Mouse (Mus musculus) stomach, embryonic 16.5 days (tissue): ENCODE data around the gene Gsto2. TPM values are rescaled to one million over a fixed set of nuclear protein-coding genes. Genes with fewer than 3 reads are reported as not detected.
A peak's percentile ranks its signal among the peaks of the same experiment; 100 is the strongest.

Experiments used
- ATAC-seq: fragments of 200-750 bp; cut with Nextera tagmentation; 2 replicates; pipeline ENCODE4 v1.8.0; 2017; ENCODE audit warnings: moderate number of reproducible peaks, moderate TSS enrichment; ENCODE audit not compliant: insufficient read depth, low FRiP score
- H3K27ac ChIP-seq: fragments of 300-500 bp; sonication (generic); 2 replicates; pipeline ENCODE4 v1.5.1; 2014; ENCODE audit warnings: low read length
- H3K27me3 ChIP-seq: fragments of 300-500 bp; sonication (generic); 2 replicates; pipeline ENCODE4 v1.6.1; 2014; ENCODE audit warnings: low read length, control low read depth, mixed read lengths; ENCODE audit not compliant: control insufficient read depth, insufficient read depth
- H3K36me3 ChIP-seq: fragments of 300-500 bp; sonication (generic); 2 replicates; pipeline ENCODE4 v1.6.1; 2014; ENCODE audit warnings: low read length; ENCODE audit not compliant: control insufficient read depth, insufficient read depth
- H3K4me1 ChIP-seq: fragments of 300-500 bp; sonication (generic); 2 replicates; pipeline ENCODE4 v1.6.1; 2014; ENCODE audit warnings: low read length, control low read depth, mixed read lengths; ENCODE audit not compliant: control insufficient read depth, insufficient read depth
- H3K4me2 ChIP-seq: fragments of 300-500 bp; sonication (generic); 2 replicates; pipeline ENCODE4 v1.6.1; 2014; ENCODE audit warnings: low read depth, low read length, mixed read lengths
- H3K4me3 ChIP-seq: fragments of 300-500 bp; sonication (generic); replicated peaks from 2 replicates; pipeline ENCODE4 v1.5.1; 2014; ENCODE audit warnings: mild to moderate bottlenecking, low read length
- H3K9ac ChIP-seq: fragments of 300-500 bp; sonication (generic); 2 replicates; pipeline ENCODE4 v1.6.1; 2014; ENCODE audit warnings: low read length
- H3K9me3 ChIP-seq: fragments of 300-500 bp; sonication (generic); replicated peaks from 2 replicates; pipeline ENCODE4 v1.6.1; 2016; ENCODE audit warnings: low read length, control low read depth; ENCODE audit not compliant: control insufficient read depth
- WGBS: fragments of 180-500 bp; shearing (Covaris S2); extraction: QIAGEN DNeasy Blood & Tissue Kit; methylation state at CpG from one replicate; pipeline ENCODE4 v1.1.7; 2014; 5-methylcytosine and 5-hydroxymethylcytosine counted together
- polyA plus RNA-seq: library from polyadenylated mRNA; unstranded; fragments of >200 nt; fragmentation: Nextera tagmentation; extraction: Ambion mirVana; gene quantifications from 2 replicates; pipeline ENCODE4 v1.2.1, GENCODE M21; 2015

The Gsto2 gene
- polyA plus RNA-seq, 1 experiment from 2014 or later = 2.0 TPM

GRCm38 (mm10) chr19:47910751-47911150 is 45.4 kb downstream of the Gsto2 start:
- ATAC-seq = no peak
- Histone ChIP-seq H3K27ac (no peak overlapping the region), H3K9ac (no peak overlapping the region), H3K4me2 (no peak overlapping the region), H3K9me3 (no peaks in the 10 kb centered on the region), H3K4me1 (peaks cover 23% of the 10 kb centered on the region), H3K27me3 (no peaks in the 10 kb centered on the region), H3K36me3 (no peaks in the 10 kb centered on the region), H3K4me3 (no peak overlapping the region)
- WGBS = 83% methylated on average over 4 of the region's 4 CpGs

- no peaks in the 10 kb centered on the region for H3K9me3 ChIP-seq
- H3K9ac ChIP-seq = no peak overlapping the region
- no peaks in the 10 kb centered on the region for H3K36me3 ChIP-seq
- WGBS = 95% methylated on average over 7 of the region's 7 CpGs
- ATAC-seq = no peak
- H3K27ac ChIP-seq = no peak overlapping the region
- no peak overlapping the region for H3K4me3 ChIP-seq
- no peak overlapping the region for H3K4me2 ChIP-seq
- H3K27me3 ChIP-seq = no peaks in the 10 kb centered on the region
- peaks cover 39% of the 10 kb centered on the region for H3K4me1 ChIP-seq
These were observed 48.0 kb downstream of the Gsto2 start for GRCm38 (mm10) chr19:47913344-47913743.

GRCm38 (mm10) chr19:47914191-47914590 is 48.9 kb downstream of the Gsto2 start:
- Histone ChIP-seq H3K4me3 (no peak overlapping the region), H3K4me2 (no peak overlapping the region), H3K4me1 (peaks cover 32% of the 10 kb centered on the region), H3K9me3 (no peaks in the 10 kb centered on the region), H3K36me3 (no peaks in the 10 kb centered on the region), H3K27me3 (no peaks in the 10 kb centered on the region), H3K27ac (no peak overlapping the region), H3K9ac (no peak overlapping the region)
- ATAC-seq = no peak
- 93% methylated on average over 4 of the region's 4 CpGs for WGBS

- no peak for ATAC-seq
- Histone ChIP-seq H3K27ac (no peak overlapping the region), H3K9ac (no peak overlapping the region), H3K4me1 (peaks cover 29% of the 10 kb centered on the region), H3K27me3 (no peaks in the 10 kb centered on the region), H3K9me3 (no peaks in the 10 kb centered on the region), H3K4me3 (no peak overlapping the region), H3K4me2 (no peak overlapping the region), H3K36me3 (no peaks in the 10 kb centered on the region)
- 77% methylated on average over 4 of the region's 4 CpGs for WGBS
These were observed 49.9 kb downstream of the Gsto2 start for GRCm38 (mm10) chr19:47915251-47915650.

GRCm38 (mm10) chr19:47917396-47917795 is 52.1 kb downstream of the Gsto2 start:
- no peaks in the 10 kb centered on the region for H3K9me3 ChIP-seq
- no peaks in the 10 kb centered on the region for H3K27me3 ChIP-seq
- peak overlapping the region; percentile 79 for H3K4me2 ChIP-seq
- H3K4me1 ChIP-seq = peaks cover 29% of the 10 kb centered on the region
- peak overlapping the region; percentile 90 for H3K4me3 ChIP-seq
- WGBS = 36% methylated on average over 4 of the region's 4 CpGs
- no peak overlapping the region for H3K27ac ChIP-seq
- no peaks in the 10 kb centered on the region for H3K36me3 ChIP-seq
- H3K9ac ChIP-seq = peak overlapping the region; percentile 89
- no peak for ATAC-seq

GRCm38 (mm10) chr19:47918016-47918415 is 52.7 kb downstream of the Gsto2 start:
- Histone ChIP-seq H3K9me3 (no peaks in the 10 kb centered on the region), H3K9ac (peak overlapping the region; percentile 89), H3K27ac (no peak overlapping the region; the same call in 1 of the 2 replicates), H3K4me1 (peaks cover 29% of the 10 kb centered on the region), H3K36me3 (no peaks in the 10 kb centered on the region), H3K27me3 (no peaks in the 10 kb centered on the region), H3K4me2 (peak overlapping the region; percentile 79), H3K4me3 (peak overlapping the region; percentile 90)
- WGBS = 18% methylated on average over 9 of the region's 9 CpGs
- no peak for ATAC-seq

GRCm38 (mm10) chr19:47918455-47919101 is 53.2 kb downstream of the Gsto2 start:
- H3K27ac ChIP-seq = peak overlapping the region; percentile 98
- H3K4me3 ChIP-seq = peak overlapping the region; percentile 90
- no peaks in the 10 kb centered on the region for H3K36me3 ChIP-seq
- ATAC-seq = peak; percentile 14; the same call in 1 of the 2 replicates
- peak overlapping the region; percentile 89 for H3K9ac ChIP-seq
- H3K4me2 ChIP-seq = peak overlapping the region; percentile 79
- no peaks in the 10 kb centered on the region for H3K27me3 ChIP-seq
- peaks cover 29% of the 10 kb centered on the region for H3K4me1 ChIP-seq
- WGBS = 0% methylated on average over 29 of the region's 29 CpGs
- H3K9me3 ChIP-seq = no peaks in the 10 kb centered on the region

GRCm38 (mm10) chr19:47919126-47919965 is 54.0 kb downstream of the Gsto2 start, which contains the start of the genes Cfap43 and Itprip:
TSS of gene Cfap43 (minus strand) at chr19:47919287.
TSS of gene Itprip (minus strand) at chr19:47919299.
- Histone ChIP-seq H3K36me3 (no peaks in the 10 kb centered on the region), H3K9ac (peak within 1 kb of the TSS; percentile 89), H3K27me3 (no peaks in the 10 kb centered on the region), H3K4me3 (peak within 1 kb of the TSS; percentile 90), H3K27ac (peak within 1 kb of the TSS; percentile 98), H3K9me3 (no peaks in the 10 kb centered on the region), H3K4me2 (peak within 1 kb of the TSS; percentile 79), H3K4me1 (peaks cover 29% of the 10 kb centered on the region)
- under 1% methylated on average over 48 of the region's 48 CpGs for WGBS
- ATAC-seq = peak; percentile 89

- H3K9me3 ChIP-seq = no peaks in the 10 kb centered on the region
These were observed 54.6 kb downstream of the Gsto2 start for GRCm38 (mm10) chr19:47919966-47920375.

More at GRCm38 (mm10) chr19:47919966-47920375, 54.6 kb downstream of the Gsto2 start:
- Histone ChIP-seq H3K4me3 (peak overlapping the region; percentile 90), H3K9ac (peak overlapping the region; percentile 89), H3K4me2 (peak overlapping the region; percentile 79), H3K27me3 (no peaks in the 10 kb centered on the region), H3K4me1 (peaks cover 29% of the 10 kb centered on the region), H3K27ac (peak overlapping the region; percentile 98), H3K36me3 (no peaks in the 10 kb centered on the region)
- 2% methylated on average over 8 of the region's 8 CpGs for WGBS
- ATAC-seq = peak; percentile 13; the same call in 1 of the 2 replicates
